Mouse (Mus musculus) ES-Bruce4 (cell line): ENCODE results near the gene Zfp335.
"Not testable (repeated sequence)": the region's sequence is repeated elsewhere in the genome, so short reads cannot be mapped to it uniquely, and the experiment has no call there.

Experiments
- CTCF ChIP-seq: IDR thresholded peaks from one replicate; pipeline ENCODE4 v1.8.1; 2011; ENCODE audit warnings: low read depth, low read length
- EP300 ChIP-seq: IDR thresholded peaks from 2 replicates; pipeline ENCODE4 v1.6.1; 2011; ENCODE audit warnings: low read depth, low read length; ENCODE audit not compliant: insufficient read depth
- POLR2A ChIP-seq: IDR thresholded peaks from one replicate; pipeline ENCODE4 v1.8.1; 2011; ENCODE audit warnings: low read length; ENCODE audit not compliant: insufficient read depth

DNA sequence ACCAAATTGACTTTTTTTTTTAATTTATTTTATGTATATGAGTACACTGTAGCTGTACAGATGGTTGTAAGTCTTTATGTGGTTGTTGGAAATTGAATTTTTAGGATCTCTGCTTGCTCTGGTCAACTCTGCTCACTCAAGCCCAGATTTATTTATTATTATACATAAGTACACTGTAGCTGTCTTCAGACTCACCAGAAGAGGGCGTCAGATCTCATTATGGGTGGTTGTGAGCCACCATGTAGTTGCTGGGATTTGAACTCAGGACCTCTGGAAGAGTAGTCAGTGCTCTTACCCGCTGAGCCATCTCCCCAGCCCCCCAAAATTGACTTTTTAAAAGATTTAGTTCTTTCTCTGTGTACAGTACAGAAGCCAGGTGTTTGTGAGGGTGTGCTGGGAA is 35.9 kb downstream of the Zfp335 start:
- not testable (repeated sequence) for TF ChIP-seq CTCF, POLR2A, EP300
